Mouse (Mus musculus) embryonic fibroblast, embryonic 13.5 days (primary cell): ENCODE data around the gene Fbxo40.

Experiments used
- CTCF ChIP-seq: IDR thresholded peaks from 2 replicates; pipeline ENCODE4 v1.5.1; 2011; ENCODE audit warnings: mild to moderate bottlenecking, control low read depth, low read length, moderate library complexity, borderline replicate concordance; ENCODE audit not compliant: insufficient read depth
- POLR2A ChIP-seq: IDR thresholded peaks from 2 replicates; pipeline ENCODE4 v1.6.1; 2011; ENCODE audit warnings: low read depth, mild to moderate bottlenecking, control low read depth, low read length, moderate library complexity

- TF ChIP-seq CTCF (no peak), POLR2A (no peak)
These were observed 66.0 kb downstream of the Fbxo40 start for GRCm38 (mm10) chr16:36924312-36924711.
